ENCODE assay signal across 31 mouse cellular contexts in the genomic region with DNA sequence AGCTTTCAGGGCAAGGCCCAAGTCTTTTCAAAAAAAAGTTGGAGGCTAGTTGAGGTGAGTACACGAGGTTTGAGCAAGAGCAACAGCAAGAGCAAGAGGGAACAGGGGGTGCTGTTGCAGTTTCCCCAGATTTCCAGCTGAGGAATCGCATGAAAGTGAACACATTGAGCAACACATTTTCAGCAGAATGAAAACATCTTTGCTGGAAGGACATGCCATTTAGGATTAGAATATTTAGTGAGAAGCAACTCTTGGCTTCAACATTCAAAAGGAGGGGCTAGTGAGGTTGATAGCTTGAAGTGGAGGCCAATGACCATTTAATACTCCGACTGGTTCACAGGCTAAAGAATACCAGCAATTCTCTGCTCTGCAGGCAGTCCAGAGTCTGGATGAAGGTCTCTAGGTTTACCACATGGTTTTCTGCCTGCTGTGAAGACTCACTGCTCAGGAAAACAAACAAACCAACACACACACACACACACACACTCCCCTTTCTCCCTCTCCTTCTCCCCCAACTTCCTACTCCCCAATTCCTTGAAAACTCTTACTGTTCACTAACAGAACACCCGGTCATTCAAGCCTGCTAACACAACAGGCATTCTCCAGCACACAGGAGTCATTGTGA.
DNase-seq lines count a peak whose midpoint lies in the region; ATAC-seq lines count a peak whose summit lies in the region.
"Had no signal": no experiment of that assay in that cellular context is flagged by ENCODE, and none has a peak within 500 bp of the region (broad histone marks: within the 10 kb centered on the region; RNA-seq: fewer than 3 reads in every experiment).

No protein-coding gene starts in this region.

- H3K27ac ChIP-seq in kidney, embryonic 15.5 days, result peak overlapping the region; percentile 62
- peak overlapping the region; percentile 2; the same call in 1 of the 2 replicates for H3K27ac ChIP-seq in limb, embryonic 10.5 days
- H3K27ac ChIP-seq in neural tube, embryonic 15.5 days (replicated peaks), result no peak overlapping the region
- H3K27ac ChIP-seq: embryonic facial prominence, embryonic 12.5 days; gastrocnemius, adult 2 months; hindbrain, embryonic 12.5 days; layer of hippocampus, adult 2 months; left cerebral cortex, adult 2 months; limb, embryonic 13.5 days; lung, embryonic 15.5 days; midbrain, embryonic 13.5 days; neural tube, embryonic 13.5 days had no signal

- H3K36me3 ChIP-seq in kidney, embryonic 15.5 days, result no peaks in the 10 kb centered on the region
- H3K36me3 ChIP-seq in limb, embryonic 10.5 days, result no peaks in the 10 kb centered on the region
- H3K36me3 ChIP-seq in neural tube, embryonic 15.5 days, result no peaks in the 10 kb centered on the region
- H3K36me3 ChIP-seq: embryonic facial prominence, embryonic 12.5 days; heart, embryonic 12.5 days; hindbrain, embryonic 12.5 days; limb, embryonic 13.5 days; lung, embryonic 15.5 days; midbrain, embryonic 13.5 days; neural tube, embryonic 13.5 days had no signal

- 0 out of 2 replicates have a peak, but pooled peaks cover 4% of the 10 kb centered on the region for H3K4me1 ChIP-seq in kidney, embryonic 15.5 days
- no peaks in the 10 kb centered on the region for H3K4me1 ChIP-seq in limb, embryonic 10.5 days
- no peaks in the 10 kb centered on the region for H3K4me1 ChIP-seq in neural tube, embryonic 15.5 days
- H3K4me1 ChIP-seq: embryonic facial prominence, embryonic 12.5 days; heart, embryonic 12.5 days; hindbrain, embryonic 12.5 days; limb, embryonic 13.5 days; lung, embryonic 15.5 days; megakaryocyte, embryonic 14.5 days; midbrain, embryonic 13.5 days; neural tube, embryonic 13.5 days had no signal

- ATAC-seq in kidney, embryonic 15.5 days (replicated peaks; ENCODE audit: low FRiP score), result 0 out of 2 replicates have a peak, but pooled peaks have one; percentile 36
- ATAC-seq in neural tube, embryonic 15.5 days (ENCODE audit: low FRiP score), result no peak
- ATAC-seq: CD4-positive, CD25-positive, alpha-beta regulatory T cell, adult 4 months; forebrain, embryonic 14.5 days; intestine, postnatal 0 days; midbrain, embryonic 13.5 days had no signal

- H3K9ac ChIP-seq in kidney, embryonic 15.5 days, result no peak overlapping the region
- H3K9ac ChIP-seq in neural tube, embryonic 15.5 days (replicated peaks), result no peak overlapping the region
- H3K9ac ChIP-seq: embryonic facial prominence, embryonic 12.5 days; heart, embryonic 12.5 days; hindbrain, embryonic 12.5 days; limb, embryonic 13.5 days; lung, embryonic 15.5 days; midbrain, embryonic 13.5 days; neural tube, embryonic 13.5 days had no signal

- no peaks in the 10 kb centered on the region for H3K9me3 ChIP-seq in kidney, embryonic 15.5 days (replicated peaks)
- H3K9me3 ChIP-seq in limb, embryonic 10.5 days (replicated peaks), result no peaks in the 10 kb centered on the region
- H3K9me3 ChIP-seq in neural tube, embryonic 15.5 days (replicated peaks), result no peaks in the 10 kb centered on the region
- H3K9me3 ChIP-seq: embryonic facial prominence, embryonic 12.5 days; heart, embryonic 12.5 days; hindbrain, embryonic 12.5 days; limb, embryonic 13.5 days; lung, embryonic 15.5 days; megakaryocyte, embryonic 14.5 days; midbrain, embryonic 13.5 days; neural tube, embryonic 13.5 days had no signal

- WGBS in kidney, embryonic 15.5 days, result 35% methylated on average over 4 of the region's 4 CpGs
- WGBS in limb, embryonic 10.5 days, result 72% methylated on average over 4 of the region's 4 CpGs
- WGBS in neural tube, embryonic 15.5 days, result 35% methylated on average over 4 of the region's 4 CpGs

- H3K4me2 ChIP-seq in kidney, embryonic 15.5 days, result no peak overlapping the region
- H3K4me2 ChIP-seq in neural tube, embryonic 15.5 days, result no peak overlapping the region
- H3K4me2 ChIP-seq: embryonic facial prominence, embryonic 12.5 days; heart, embryonic 12.5 days; hindbrain, embryonic 12.5 days; limb, embryonic 13.5 days; liver, embryonic 11.5 days; lung, embryonic 15.5 days; midbrain, embryonic 13.5 days; neural tube, embryonic 13.5 days had no signal

- H3K4me3 ChIP-seq in kidney, embryonic 15.5 days (replicated peaks), result no peak overlapping the region
- no peak overlapping the region for H3K4me3 ChIP-seq in limb, embryonic 10.5 days
- H3K4me3 ChIP-seq in neural tube, embryonic 15.5 days (replicated peaks), result no peak overlapping the region
- H3K4me3 ChIP-seq: embryonic facial prominence, embryonic 12.5 days; gastrocnemius, adult 2 months; heart, embryonic 12.5 days; hindbrain, embryonic 12.5 days; layer of hippocampus, adult 2 months; left cerebral cortex, adult 2 months; limb, embryonic 13.5 days; lung, embryonic 15.5 days; megakaryocyte, embryonic 14.5 days; midbrain, embryonic 13.5 days; neural tube, embryonic 13.5 days had no signal

- intact Hi-C loops in heart, postnatal 10 days (cut with DNase I), result no loop called here

- peak; percentile 15 to 41 for DNase-seq in heart, adult 18-20 months
- no peak for DNase-seq in heart, postnatal 10 days
- no peak for DNase-seq in kidney, adult 8-10 months
- DNase-seq in adipocyte (ENCODE audit: low spot score), result peak; percentile 17
- DNase-seq in limb, embryonic 10.5 days (ENCODE audit: low spot score), result no peak
- DNase-seq: adrenal gland, adult 2 months; cerebellum, adult 11 months; cerebellum, adult 9-10 months; embryo, embryonic 11 days; gastrocnemius, adult 2 months; kidney, postnatal 25 days; lung, postnatal 4 days; retina, postnatal 1 day; thymus, adult 2 months; thymus, postnatal 36 days had no signal

- H3K27me3 ChIP-seq in kidney, embryonic 15.5 days, result no peaks in the 10 kb centered on the region
- H3K27me3 ChIP-seq in limb, embryonic 10.5 days (ENCODE audit: low read depth, poor library complexity, severe bottlenecking), result no peaks in the 10 kb centered on the region
- no peaks in the 10 kb centered on the region for H3K27me3 ChIP-seq in neural tube, embryonic 15.5 days (replicated peaks)
- H3K27me3 ChIP-seq: embryonic facial prominence, embryonic 12.5 days; heart, embryonic 12.5 days; hindbrain, embryonic 12.5 days; limb, embryonic 13.5 days; lung, embryonic 15.5 days; megakaryocyte, embryonic 14.5 days; midbrain, embryonic 13.5 days; neural tube, embryonic 13.5 days had no signal

Comparison
In these comparisons a context has a peak if more than half of its experiments do, and no peak if none do; other contexts are left out.
1. DNase-seq: peak in heart, adult 18-20 months (2 of 2) and adipocyte (single experiment); none in heart, postnatal 10 days (0 of 2), kidney, adult 8-10 months (0 of 2) and limb, embryonic 10.5 days (single experiment).